Mouse (Mus musculus) neural tube, embryonic 10.5 days (tissue): ENCODE results near the gene Ern1.

Experiments used
- DNase-seq: peaks from one replicate; pipeline ENCODE4 v3.0.0-alpha.2; 2017; ENCODE audit warnings: low spot score; ENCODE audit errors: extremely low spot score

Ern1 gene

DNA sequence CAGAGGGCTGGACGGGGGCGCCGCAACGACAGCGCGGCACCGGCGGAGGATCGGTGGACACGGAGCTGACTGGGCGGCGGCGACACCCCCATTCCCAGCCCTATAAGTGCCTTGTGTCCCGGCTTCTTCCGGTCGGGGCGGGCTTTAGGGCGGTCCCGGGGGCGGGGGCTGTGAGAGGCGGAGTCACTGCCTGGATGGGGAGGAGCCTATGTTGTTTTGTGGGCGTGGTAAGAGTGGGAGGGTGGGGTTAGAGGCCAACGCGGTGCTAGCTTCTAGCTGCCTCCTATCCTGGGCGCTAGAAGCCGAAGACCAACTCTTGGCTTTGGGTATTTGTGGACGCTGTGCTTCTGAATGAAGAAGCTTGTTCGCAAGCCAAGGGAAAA, at the start of gene Ern1:
TSS of gene Ern1 (minus strand) at position 120 of the 383 bp plus-strand sequence.
- DNase-seq, result peak; percentile 99

DNA sequence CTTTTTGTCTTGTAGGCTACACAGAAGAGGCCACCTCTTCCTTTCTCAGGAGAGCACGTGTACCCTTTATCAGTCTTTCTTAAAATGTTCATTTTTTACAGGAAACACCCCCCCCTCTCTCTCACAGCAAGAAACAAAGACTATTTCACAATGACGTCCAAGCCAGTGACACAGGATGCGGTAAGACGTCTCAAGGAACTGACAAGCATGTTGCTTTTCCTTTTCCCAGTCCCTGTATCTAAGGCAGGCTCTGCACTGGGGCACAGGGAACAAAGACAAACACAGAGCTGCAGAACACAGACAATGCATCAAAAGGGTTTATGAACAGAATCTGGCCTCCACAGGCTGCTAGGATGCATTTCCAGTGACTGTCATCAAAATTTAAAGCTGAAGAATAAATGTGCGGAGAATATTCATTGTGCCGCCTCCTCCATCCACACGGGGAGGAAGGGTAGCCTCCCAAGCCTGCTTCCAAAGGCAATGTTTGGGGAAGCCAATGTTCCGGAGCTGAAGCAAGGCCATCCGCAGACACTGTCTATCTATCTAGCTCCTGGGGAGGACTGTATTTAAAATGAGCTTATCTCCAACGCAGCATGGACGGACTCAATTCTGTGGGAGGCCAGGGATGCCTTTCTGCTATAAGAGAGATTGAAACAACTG, 48.7 kb upstream of the Ern1 start:
- DNase-seq, result no peak

DNA sequence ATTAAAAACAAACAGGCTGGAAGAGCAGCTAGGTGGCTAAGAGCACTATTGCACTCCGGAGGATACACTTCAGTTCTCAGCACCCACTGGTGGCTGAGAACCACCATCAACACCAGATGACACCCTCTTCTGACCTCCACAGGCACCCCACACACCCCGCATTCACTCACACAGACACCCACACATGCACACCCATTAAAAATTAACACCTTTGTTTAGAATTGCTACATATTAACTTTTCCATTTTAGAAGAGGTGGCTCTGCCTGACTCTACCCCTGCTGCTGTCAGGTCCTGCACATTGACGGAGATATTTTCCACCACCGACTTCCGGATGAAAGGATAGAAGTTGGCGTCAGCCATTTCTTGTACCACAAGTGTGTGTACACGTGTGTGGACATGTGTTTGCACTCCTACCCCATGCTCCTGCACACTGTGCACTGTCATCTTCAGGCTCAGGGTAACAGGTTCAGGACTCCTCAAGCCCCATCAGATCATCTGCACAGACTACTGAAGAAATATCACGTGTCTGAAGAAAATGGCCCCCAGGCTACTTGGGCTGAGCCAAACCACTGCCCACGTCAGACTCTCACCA, 48.1 kb upstream of the Ern1 start:
- no peak for DNase-seq

DNA sequence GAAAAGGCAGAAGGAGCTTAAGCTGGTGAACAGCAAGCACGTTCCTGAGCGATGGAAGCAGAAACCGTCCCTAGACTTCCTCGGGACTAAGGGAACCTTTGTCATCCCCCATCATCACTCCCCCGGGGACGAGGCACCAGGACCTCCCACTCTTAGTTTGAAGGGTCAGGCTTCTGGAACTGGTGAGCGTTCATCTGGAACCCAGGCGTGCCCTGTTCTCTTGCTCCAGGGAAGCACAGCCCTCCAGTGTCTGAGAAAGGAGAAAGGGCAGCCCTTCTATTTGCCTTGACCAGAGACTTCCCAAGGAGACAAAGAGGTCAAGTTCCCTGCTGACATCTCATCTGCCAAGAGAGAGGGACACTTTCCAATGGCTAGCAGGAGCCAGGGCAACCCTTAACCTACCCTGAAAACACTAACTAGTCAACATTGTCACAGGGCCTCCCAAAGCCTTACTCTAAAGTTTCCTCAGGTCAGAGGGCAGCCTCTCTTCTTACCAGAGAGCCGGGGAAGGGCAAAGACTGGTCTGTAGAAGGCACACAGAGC, 44.7 kb upstream of the Ern1 start:
- no peak for DNase-seq

DNA sequence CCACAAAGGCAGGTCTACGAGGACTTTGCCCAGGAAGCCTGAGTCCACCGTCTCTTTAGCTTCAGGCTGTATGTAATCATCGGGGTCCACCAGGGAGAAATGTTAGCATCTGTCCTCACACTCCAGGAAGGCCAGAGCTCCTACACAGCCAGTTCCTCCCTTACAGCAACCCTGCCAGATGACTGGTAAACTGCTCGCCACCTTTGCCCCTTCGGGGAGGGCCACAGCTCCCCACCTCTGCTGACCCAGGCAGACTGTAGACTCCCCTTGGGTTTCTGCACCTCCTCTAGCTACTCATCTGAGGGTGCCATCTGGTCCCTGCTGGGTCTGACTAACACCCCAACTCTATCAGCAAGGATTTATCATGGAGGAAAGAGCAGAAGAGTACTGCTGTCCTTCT, 42.1 kb upstream of the Ern1 start:
- no peak for DNase-seq

DNA sequence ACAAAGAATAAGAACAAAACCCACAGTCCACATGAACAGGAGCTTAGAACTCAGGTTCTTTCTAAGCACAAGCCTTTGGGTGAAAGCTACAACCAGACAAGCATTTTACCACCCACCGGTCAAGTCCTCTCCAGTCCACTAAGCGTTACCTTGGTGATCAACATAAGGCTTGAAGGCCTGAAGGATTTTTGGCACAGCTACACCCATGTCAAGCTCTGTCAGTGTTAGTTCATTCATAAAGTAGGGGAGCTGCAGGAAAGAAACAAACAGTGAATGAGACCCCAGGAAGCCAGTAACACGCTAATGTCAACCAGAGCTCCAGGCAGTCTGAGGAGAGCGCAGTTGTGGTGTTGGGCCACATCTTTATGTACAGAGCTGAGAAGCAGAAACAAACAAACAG, 41.5 kb upstream of the Ern1 start:
- no peak for DNase-seq

DNA sequence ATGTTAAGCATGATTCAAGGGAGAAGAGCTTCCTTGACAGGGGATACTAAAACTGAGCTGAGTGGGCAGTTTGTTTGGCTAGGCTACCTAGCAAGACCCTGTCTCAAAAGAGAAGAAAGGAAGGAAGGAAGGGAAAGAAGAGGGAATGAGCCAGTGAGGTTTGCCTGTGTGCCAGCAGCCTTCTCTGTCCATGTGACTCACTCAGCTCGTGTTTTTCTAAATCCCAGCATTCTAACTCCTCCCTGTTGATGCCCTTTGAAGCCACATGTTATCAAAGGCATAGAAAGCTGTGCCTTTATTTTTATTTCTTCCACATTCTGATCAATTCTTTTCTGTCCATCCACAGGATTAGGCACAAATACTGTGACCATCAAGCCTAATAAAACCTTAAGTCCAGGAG, 40.3 kb upstream of the Ern1 start:
- no peak for DNase-seq

DNA sequence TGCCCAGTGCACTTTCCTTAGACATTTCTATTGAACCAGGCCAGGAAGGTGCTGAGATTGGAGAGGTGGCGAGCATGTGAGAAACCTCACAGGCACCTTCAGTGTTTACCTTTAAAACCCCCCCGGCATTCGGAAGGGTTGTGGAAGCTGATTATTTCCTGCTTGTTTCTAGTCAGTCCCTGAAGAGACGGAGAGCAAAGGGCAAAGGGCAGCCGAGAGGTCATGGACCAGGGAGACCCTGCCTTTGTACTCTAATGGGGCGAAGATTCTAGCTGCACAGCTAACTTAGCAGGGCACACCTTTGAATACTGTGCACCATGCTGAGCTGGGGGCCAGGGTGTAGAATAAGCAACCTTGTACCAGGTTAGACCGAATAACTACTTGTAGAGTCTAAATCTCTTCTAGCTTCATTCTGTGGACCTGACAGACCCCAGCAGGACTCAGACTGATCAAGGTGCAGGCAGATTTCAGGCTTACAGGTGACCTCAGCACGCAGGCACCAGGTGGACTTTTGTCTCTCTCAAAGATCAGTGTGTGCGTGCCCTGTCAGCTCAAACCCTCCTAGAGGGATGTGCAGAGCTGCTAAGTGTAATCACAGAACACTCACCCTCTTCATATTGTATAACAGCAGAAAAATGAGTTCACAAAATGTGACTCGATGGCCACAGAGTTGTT, 39.6 kb upstream of the Ern1 start:
- no peak for DNase-seq

DNA sequence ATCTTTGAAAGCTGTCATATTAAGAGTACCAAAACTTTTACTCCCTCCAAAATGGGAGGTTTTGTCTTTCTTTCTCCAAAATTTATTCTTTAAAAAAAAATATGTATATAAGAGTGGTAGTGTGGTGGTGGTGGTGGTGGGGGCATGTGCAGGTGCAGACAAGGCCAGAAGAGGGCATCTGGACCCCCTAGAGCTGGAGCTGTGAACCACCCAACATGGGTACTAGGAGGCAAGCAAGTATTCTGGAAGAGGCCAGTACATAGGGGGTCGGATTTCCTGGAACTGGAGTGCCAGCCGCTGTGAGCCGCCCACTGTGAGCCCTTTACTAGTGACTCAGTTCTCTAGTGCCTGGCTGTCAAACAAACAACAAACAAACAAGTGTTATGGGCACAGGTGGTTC, 34.9 kb upstream of the Ern1 start:
- no peak for DNase-seq

DNA sequence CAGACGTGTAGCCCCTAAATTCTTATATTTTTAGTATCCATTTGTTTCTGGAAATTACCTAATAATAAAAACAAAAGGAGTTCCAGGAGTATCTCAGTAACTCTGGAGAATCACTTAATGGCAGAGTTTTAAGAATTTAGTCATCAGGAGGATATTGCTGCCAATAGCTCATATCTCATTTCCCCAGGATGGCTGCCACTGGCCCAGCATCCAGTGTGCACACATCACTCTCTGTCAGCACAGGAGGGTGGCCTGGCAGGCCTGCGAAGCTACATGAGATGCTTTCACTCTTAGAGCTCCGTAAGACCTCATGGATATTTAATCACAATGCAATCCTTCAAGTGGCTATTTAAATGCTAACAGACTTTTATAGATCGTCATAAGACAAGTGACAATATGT, 34.0 kb upstream of the Ern1 start:
- no peak for DNase-seq

DNA sequence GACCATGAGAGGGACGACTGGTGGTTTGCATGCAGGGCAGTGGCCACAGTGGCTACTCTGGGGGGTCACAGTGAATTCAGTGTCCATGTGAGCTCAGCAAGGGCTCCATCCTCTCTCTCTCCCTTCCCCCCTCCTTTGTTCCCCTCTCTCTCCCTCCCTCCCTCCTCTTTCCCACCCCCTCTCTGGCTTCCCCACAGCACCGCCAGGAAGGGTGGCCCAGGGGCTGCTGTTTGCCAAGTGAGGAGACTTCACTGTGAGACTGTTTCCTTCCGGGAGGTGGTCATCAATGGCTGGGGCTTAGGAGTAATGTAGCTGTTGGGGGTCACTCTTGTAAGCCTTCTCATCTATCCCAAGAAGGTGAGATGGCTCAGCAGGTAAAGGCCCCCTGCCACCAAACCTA, 32.8 kb upstream of the Ern1 start:
- DNase-seq, result no peak

DNA sequence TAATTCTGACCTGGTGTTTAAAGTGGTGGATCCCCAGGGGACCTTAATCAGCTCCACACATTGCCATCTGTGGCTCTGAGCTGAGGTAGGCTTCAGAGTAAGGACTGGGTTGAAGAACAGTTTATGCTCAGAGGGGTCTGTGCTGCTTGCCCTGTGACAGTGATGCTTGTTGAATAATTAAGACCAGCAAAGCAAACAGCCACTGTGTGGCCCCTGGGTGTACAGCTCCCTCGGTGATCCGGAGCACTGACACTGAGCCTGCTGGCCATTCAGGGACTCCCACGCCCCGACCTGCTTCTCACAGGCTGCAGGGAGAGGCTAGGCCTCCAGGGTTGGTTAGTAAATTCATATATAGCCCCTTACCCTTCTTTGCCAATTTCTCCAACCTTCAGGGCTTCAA, 31.9 kb upstream of the Ern1 start:
- DNase-seq, result no peak

DNA sequence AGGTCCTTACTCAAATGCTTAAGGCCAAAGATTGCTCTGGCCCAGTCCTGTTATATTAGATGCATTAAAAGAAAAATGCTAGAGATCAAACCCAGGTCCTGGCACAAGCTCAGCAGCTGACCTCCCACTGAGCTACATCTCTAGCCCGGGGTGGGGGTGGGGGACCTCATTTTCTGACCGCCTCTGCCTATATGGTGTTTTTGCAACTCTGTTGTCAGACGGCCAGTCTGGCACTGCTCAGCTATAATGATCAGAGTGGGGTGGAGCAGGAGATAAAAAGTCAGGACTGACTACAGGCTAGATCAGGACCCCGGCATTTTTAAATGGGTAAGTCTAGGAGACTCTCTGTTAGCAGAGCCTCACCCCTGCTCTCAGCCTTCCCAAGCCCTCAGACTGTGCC, 30.7 kb upstream of the Ern1 start:
- no peak for DNase-seq

DNA sequence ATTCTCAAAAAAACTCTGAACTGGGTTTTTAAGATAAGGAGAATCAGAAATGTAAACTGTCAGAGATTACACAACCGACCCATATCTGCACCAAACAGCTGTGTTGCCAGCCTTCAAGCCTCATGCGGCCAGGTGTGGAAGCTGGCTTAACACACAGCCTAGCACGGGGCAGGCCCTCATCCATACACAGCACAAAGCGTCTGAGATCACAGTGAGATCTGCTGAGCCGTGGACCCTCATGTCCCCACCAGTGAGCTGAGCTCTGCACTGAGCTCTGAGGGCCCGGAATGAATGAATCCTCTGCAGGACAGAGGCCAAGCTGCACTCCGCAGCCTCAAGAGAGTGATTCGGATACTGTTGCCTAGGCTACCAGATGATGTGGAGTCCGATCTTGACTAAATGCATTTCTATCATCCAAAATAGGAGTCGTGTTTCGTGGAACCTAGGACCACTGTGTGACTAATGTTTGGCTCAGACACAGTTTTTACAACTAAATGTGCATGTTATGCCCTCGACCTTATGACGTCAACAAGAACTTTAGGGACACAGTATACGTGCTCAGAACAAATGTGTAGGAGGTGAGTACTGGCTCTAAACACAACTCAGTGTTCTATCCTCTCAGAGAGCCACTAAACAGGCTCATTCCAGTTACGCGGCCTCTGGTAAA, 27.6 kb upstream of the Ern1 start:
- DNase-seq, result no peak

DNA sequence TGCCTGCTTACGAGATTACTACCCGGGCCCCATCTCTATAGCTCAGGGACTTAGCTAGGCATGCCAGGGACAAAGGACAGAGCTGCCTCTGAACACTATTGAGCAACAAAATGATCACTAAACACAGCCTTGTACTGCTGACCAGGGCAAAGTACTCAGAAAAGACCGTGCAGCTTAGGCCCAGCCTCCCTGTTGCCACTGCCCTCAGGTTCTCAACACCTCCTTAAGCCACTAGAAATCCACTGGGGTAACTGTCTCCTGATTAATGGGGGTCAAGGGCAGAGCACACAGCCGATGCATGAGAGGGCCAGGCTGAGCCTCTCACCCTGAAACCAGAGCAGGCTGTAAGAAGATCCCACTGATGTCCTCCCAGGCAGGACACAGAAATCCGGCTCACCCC, 26.8 kb upstream of the Ern1 start:
- no peak for DNase-seq

DNA sequence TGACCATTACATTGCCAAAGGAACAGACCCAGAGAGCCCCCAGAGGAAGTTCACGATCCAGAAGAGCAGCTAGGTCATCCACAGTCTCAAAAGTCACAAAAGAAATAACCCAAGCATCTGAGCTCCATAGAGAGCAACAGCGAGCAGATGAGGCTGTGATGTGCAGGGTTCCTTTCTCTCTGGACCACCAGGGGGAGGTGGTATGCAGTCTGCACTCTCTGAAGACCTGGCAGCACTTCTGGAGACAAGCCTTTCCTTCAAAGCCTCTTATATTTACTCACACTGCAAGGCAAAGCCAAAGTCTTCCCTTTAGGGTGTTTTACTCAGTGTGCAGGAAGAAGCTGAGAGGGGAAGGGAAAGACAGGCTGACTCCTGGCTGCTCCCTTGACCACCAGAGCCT, 25.5 kb upstream of the Ern1 start:
- DNase-seq, result no peak

DNA sequence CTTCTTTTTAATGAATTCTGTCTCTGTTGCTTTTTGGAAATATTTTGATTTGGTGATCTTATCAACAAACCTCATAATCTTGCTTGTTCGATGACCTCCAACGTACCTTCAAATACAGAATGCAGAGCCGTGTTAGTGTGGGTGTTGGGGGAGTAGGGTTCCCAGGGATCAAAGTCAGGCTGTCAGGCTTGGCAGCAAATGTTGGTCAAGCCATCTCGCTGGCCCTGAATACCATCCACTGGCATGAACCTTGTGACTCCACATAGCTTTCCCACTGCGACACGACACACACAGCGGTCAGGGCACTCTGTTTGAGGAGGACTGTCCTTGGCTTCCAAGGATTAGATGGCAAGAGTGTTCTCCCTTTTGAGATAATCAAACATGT, 24.3 kb upstream of the Ern1 start:
- no peak for DNase-seq

DNA sequence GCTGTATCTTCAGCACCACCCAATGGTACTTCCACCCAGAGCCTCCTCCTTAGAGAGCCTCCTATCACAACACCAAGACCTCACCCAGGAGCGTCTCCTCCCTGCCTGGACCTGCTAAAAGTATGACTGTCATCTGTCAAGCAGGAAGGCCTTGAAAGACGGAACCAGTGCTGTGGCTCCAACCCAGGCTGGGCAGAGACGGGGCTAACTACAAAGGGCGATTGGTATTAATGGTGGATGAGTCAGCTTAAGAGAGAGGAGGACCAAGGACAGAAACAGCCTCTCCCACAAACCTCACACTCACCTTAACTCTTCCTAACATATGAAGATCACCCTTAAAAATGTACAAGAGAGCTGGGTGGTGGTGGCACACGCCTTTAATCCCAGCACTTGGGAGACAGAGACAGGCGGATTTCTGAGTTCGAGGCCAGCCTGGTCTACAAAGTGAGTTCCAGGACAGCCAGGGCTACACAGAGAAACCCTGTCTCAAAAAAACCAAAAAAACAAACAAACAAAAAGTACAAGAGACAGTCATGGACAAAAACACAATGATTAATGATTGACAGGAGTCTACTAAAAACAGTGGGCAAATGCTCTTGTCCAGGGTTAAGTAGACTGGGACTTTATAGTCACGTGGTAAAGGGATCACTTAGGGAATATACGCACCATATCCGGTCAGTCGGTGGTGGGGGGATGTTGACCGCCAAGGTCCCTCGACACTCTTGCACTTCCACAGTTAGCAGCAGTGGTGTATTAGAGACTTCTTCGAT, 23.8 kb upstream of the Ern1 start:
- no peak for DNase-seq

DNA sequence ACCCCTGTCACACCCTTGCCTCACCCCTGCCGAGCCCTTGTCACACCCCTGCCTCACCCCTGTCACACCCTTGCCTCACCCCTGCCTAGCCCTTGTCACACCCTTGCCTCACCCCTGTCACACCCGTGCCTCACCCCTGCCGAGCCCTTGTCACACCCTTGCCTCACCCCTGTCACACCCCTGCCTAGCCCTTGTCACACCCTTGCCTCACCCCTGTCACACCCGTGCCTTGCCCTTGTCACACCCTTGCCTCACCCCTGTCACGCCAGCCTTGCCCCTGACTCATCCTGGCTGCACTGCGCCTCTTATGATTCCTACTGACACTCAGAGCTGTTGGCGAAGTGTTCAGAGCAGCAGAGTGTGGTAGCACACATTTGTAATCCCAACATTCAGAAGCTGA, 20.0 kb upstream of the Ern1 start:
- DNase-seq, result no peak

DNA sequence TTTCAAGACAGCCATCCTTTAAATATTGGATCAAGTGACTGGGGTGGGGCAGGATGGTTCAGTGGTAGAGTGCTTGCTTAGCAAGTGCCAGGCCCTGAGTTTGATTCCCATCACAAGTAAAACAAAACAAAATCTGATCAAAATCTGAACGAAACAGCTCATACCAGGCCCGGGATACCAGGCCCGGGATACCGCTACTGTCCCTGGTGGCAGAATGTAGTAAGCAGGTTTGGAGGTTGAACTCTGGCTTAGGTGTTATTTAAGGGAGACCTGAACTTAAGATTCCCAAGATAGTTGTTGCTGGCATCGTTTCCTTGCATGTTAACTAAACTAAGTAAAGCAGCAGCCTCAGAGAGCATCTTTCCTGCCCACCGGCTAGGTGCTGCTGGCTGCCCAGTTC, 18.6 kb upstream of the Ern1 start:
- DNase-seq, result no peak

DNA sequence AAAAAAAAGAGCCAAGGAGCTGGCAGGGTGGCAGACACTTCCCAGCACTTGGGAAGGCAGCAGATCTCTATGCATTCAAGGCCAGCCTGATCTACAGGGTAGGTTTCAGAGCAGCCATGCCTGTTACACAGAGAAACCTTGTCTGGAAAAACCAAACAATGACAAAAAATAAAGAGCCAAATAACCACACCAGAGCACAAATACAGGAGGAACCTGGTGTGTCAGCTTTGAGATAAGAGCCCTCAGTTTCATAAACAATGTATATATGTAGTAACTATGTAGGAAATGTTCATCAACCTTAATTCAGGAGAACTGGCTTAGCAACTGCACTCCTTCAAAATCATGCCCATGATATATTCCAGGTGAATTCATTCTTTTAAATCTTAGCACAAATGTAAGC, 16.5 kb upstream of the Ern1 start:
- DNase-seq, result no peak

DNA sequence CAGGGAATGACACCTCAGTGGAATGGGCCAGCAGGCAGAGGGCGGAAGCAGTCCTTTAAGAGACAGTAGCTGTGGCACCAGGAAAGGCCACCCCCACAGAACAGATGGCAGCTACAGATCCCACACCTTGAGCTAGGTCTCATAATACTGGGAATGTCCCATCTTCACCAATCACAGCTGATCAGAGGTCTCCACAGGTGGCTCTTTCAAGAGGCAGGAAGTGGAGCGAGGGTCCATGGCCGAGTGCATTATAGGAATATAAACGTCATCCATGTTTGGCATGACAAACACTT, 15.7 kb upstream of the Ern1 start:
- no peak for DNase-seq
